Mouse (Mus musculus): ENCODE data around the gene Birc5. TPM values are rescaled to one million over a fixed set of nuclear protein-coding genes. Genes with fewer than 3 reads are reported as not detected.
A peak's percentile ranks its signal among the peaks of the same experiment; 100 is the strongest.

Birc5 gene
- polyA plus RNA-seq, 1 experiment from 2014 or later = 91.7 TPM

GRCm38 (mm10) chr11:117878892-117879291, 29.8 kb downstream of the Birc5 start:
- no peak for TF ChIP-seq CTCF (IDR thresholded peaks at IDR 0.05; ENCODE audit: low read depth)
- Histone ChIP-seq H3K9ac (ENCODE audit: low read length) (no peak overlapping the region), H3K4me1 (replicated peaks; ENCODE audit: control insufficient read depth, insufficient read depth) (peaks cover 16% of the 10 kb centered on the region), H3K36me3 (ENCODE audit: control insufficient read depth, insufficient read depth, low read length) (no peaks in the 10 kb centered on the region), H3K27me3 (ENCODE audit: control insufficient read depth, insufficient read depth, low read length) (no peaks in the 10 kb centered on the region), H3K4me2 (replicated peaks; ENCODE audit: low read depth) (peak overlapping the region; percentile 32), H3K27ac (replicated peaks) (peak overlapping the region; percentile 58), H3K4me3 (ENCODE audit: low read depth, low read length) (no peak overlapping the region), H3K9me3 (ENCODE audit: control insufficient read depth, low read length) (no peaks in the 10 kb centered on the region)
- WGBS = 25% methylated on average over 8 of the region's 8 CpGs
- ATAC-seq (ENCODE audit: low FRiP score, low TSS enrichment) = no peak
- DNase-seq (ENCODE audit: low spot score) = no peak

- no peak for TF ChIP-seq EP300 (optimal IDR thresholded peaks at IDR 0.05)
- no peak for TF ChIP-seq CTCF (IDR thresholded peaks at IDR 0.05; ENCODE audit: low read depth)
- H3K27ac ChIP-seq (replicated peaks) = peak overlapping the region; percentile 35; the same call in 1 of the 2 replicates
- no peak overlapping the region for H3K4me2 ChIP-seq (replicated peaks; ENCODE audit: low read depth)
- no peak overlapping the region for H3K9ac ChIP-seq (ENCODE audit: low read length)
- WGBS = 68% methylated on average over 6 of the region's 6 CpGs
- H3K9me3 ChIP-seq (ENCODE audit: control insufficient read depth, low read length) = no peaks in the 10 kb centered on the region
- H3K36me3 ChIP-seq (ENCODE audit: control insufficient read depth, insufficient read depth, low read length) = no peaks in the 10 kb centered on the region
- peaks cover 16% of the 10 kb centered on the region for H3K4me1 ChIP-seq (replicated peaks; ENCODE audit: control insufficient read depth, insufficient read depth)
- no peak overlapping the region for H3K4me3 ChIP-seq (ENCODE audit: low read depth, low read length)
- H3K27me3 ChIP-seq (ENCODE audit: control insufficient read depth, insufficient read depth, low read length) = no peaks in the 10 kb centered on the region
- no peak for ATAC-seq (ENCODE audit: low FRiP score, low TSS enrichment)
- no peak for DNase-seq (ENCODE audit: low spot score)
Measured at GRCm38 (mm10) chr11:117879676-117880075, 30.6 kb downstream of the Birc5 start.

GRCm38 (mm10) chr11:117880336-117880976, 31.4 kb downstream of the Birc5 start:
- 88% methylated on average over 9 of the region's 9 CpGs for WGBS
- DNase-seq (ENCODE audit: low spot score) (no peak), ATAC-seq (ENCODE audit: low FRiP score, low TSS enrichment) (no peak)
- Histone ChIP-seq H3K27me3 (ENCODE audit: control insufficient read depth, insufficient read depth, low read length) (no peaks in the 10 kb centered on the region), H3K4me3 (ENCODE audit: low read depth, low read length) (no peak overlapping the region), H3K4me2 (replicated peaks; ENCODE audit: low read depth) (no peak overlapping the region), H3K9me3 (ENCODE audit: control insufficient read depth, low read length) (no peaks in the 10 kb centered on the region), H3K27ac (replicated peaks) (no peak overlapping the region), H3K4me1 (replicated peaks; ENCODE audit: control insufficient read depth, insufficient read depth) (peaks cover 16% of the 10 kb centered on the region), H3K9ac (ENCODE audit: low read length) (no peak overlapping the region), H3K36me3 (ENCODE audit: control insufficient read depth, insufficient read depth, low read length) (no peaks in the 10 kb centered on the region)
- TF ChIP-seq EP300 (optimal IDR thresholded peaks at IDR 0.05) = no peak
- no peak for TF ChIP-seq CTCF (IDR thresholded peaks at IDR 0.05; ENCODE audit: low read depth)

DNA sequence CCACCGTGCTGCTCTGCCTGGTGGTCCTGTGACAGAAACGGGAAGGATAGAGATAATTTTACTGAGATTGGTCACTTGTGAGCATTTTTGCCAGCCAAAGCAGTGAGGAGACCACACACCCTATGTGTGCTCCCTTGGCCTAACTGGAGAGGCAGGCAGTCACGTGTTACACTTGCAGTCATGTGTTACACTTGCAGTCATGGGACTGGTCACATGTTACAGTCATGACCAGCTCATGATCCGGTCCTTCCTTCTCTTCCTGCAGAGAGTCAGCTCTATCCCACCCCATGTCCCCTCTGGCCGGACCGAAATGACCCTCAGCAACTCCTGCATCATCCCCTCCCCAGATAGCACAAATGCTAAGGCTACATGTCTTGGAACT, 31.9 kb downstream of the Birc5 start:
- ATAC-seq (ENCODE audit: low FRiP score, low TSS enrichment) (no peak), DNase-seq (ENCODE audit: low spot score) (no peak)
- Histone ChIP-seq H3K9me3 (ENCODE audit: control insufficient read depth, low read length) (no peaks in the 10 kb centered on the region), H3K4me1 (replicated peaks; ENCODE audit: control insufficient read depth, insufficient read depth) (peaks cover 16% of the 10 kb centered on the region), H3K4me2 (replicated peaks; ENCODE audit: low read depth) (no peak overlapping the region), H3K27me3 (ENCODE audit: control insufficient read depth, insufficient read depth, low read length) (no peaks in the 10 kb centered on the region), H3K9ac (ENCODE audit: low read length) (no peak overlapping the region), H3K4me3 (ENCODE audit: low read depth, low read length) (no peak overlapping the region), H3K27ac (replicated peaks) (peak overlapping the region; percentile 69), H3K36me3 (ENCODE audit: control insufficient read depth, insufficient read depth, low read length) (no peaks in the 10 kb centered on the region)
- WGBS = 85% methylated on average over 6 of the region's 6 CpGs
- TF ChIP-seq CTCF (IDR thresholded peaks at IDR 0.05; ENCODE audit: low read depth) (no peak), EP300 (optimal IDR thresholded peaks at IDR 0.05) (no peak)

DNA sequence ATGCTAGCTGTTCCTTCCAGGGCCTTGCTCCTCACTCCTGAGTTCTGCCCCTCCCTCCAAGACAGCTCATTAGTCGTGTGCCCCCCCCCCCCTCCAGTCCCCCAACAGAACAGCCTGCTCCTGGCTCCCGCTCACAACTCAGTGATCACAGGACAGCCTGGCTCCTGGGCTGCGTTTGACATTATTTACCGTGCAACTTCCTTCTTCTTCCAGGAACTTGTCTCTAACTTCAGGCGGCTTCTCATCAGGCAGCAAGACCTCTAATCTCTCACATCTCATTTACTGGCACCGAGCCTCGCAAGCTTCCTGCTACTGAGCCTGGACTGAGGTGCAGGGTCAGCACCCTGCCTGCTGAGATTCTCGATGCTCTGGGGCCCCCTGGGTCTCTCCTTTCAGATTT, 32.7 kb downstream of the Birc5 start:
- peaks cover 16% of the 10 kb centered on the region for H3K4me1 ChIP-seq (replicated peaks; ENCODE audit: control insufficient read depth, insufficient read depth)
- H3K27ac ChIP-seq (replicated peaks) = peak overlapping the region; percentile 69
- TF ChIP-seq EP300 (optimal IDR thresholded peaks at IDR 0.05) (no peak), CTCF (IDR thresholded peaks at IDR 0.05; ENCODE audit: low read depth) (no peak)
- no peak overlapping the region for H3K4me3 ChIP-seq (ENCODE audit: low read depth, low read length)
- 4% methylated on average over 8 of the region's 8 CpGs for WGBS
- H3K36me3 ChIP-seq (ENCODE audit: control insufficient read depth, insufficient read depth, low read length) = no peaks in the 10 kb centered on the region
- H3K9ac ChIP-seq (ENCODE audit: low read length) = peak overlapping the region; percentile 18; the same call in 1 of the 2 replicates
- no peaks in the 10 kb centered on the region for H3K27me3 ChIP-seq (ENCODE audit: control insufficient read depth, insufficient read depth, low read length)
- peak; percentile 78 for DNase-seq (ENCODE audit: low spot score)
- H3K9me3 ChIP-seq (ENCODE audit: control insufficient read depth, low read length) = no peaks in the 10 kb centered on the region
- 0 out of 2 replicates have a peak overlapping the region, but pooled peaks have one; percentile 8 for H3K4me2 ChIP-seq (replicated peaks; ENCODE audit: low read depth)
- peak; percentile 55 for ATAC-seq (ENCODE audit: low FRiP score, low TSS enrichment)

GRCm38 (mm10) chr11:117882208-117882607, 33.2 kb downstream of the Birc5 start:
- Histone ChIP-seq H3K4me3 (ENCODE audit: low read depth, low read length) (no peak overlapping the region), H3K4me2 (replicated peaks; ENCODE audit: low read depth) (no peak overlapping the region), H3K27me3 (ENCODE audit: control insufficient read depth, insufficient read depth, low read length) (no peaks in the 10 kb centered on the region), H3K9ac (ENCODE audit: low read length) (peak overlapping the region; percentile 27; the same call in 1 of the 2 replicates), H3K4me1 (replicated peaks; ENCODE audit: control insufficient read depth, insufficient read depth) (peaks cover 16% of the 10 kb centered on the region), H3K27ac (replicated peaks) (peak overlapping the region; percentile 69), H3K36me3 (ENCODE audit: control insufficient read depth, insufficient read depth, low read length) (no peaks in the 10 kb centered on the region), H3K9me3 (ENCODE audit: control insufficient read depth, low read length) (no peaks in the 10 kb centered on the region)
- TF ChIP-seq EP300 (optimal IDR thresholded peaks at IDR 0.05) (no peak), CTCF (IDR thresholded peaks at IDR 0.05; ENCODE audit: low read depth) (no peak)
- ATAC-seq (ENCODE audit: low FRiP score, low TSS enrichment) (no peak), DNase-seq (ENCODE audit: low spot score) (no peak)
- WGBS = 50% methylated on average over 1 of the region's 1 CpGs

All from stomach, postnatal 0 days (tissue).